Mouse (Mus musculus): ENCODE results near the gene Arid3a. TPM values are rescaled to one million over a fixed set of nuclear protein-coding genes. Genes with fewer than 3 reads are reported as not detected.
"Not testable (repeated sequence)": the region's sequence is repeated elsewhere in the genome, so short reads cannot be mapped to it uniquely, and the experiment has no call there.

Gene Arid3a
- polyA plus RNA-seq, 1 experiment, result 1.2 TPM

DNA sequence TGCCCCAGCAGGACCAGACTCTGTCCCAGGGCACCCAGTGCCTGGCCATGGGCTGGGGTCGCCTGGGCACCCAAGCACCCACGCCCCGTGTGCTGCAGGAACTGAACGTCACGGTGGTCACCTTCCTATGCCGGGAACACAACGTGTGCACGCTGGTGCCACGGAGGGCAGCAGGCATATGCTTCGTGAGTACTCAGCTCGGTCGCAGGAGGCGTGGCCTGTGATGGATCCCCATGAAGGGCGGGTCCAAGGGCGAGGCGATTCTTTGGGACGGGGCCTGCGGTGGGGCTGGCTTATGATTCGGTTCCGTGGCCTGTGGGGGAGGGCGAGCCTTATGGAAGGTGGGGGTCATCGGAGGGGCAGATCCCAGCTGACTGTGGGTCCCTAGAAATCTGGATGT, 44.9 kb upstream of the Arid3a start:
- Histone ChIP-seq H3K4me3 (no peak overlapping the region), H3ac (ENCODE audit: control insufficient read depth, insufficient read length) (no peak overlapping the region), H3K79me2 (ENCODE audit: control insufficient read depth, insufficient read depth) (no peaks in the 10 kb centered on the region), H3K36me3 (ENCODE audit: control insufficient read depth, insufficient read depth) (no peaks in the 10 kb centered on the region), H3K4me2 (ENCODE audit: low read depth) (peak overlapping the region; percentile 18), H3K27me3 (ENCODE audit: control insufficient read depth, insufficient read depth, insufficient read length) (no peaks in the 10 kb centered on the region)
- no peak for TF ChIP-seq POLR2A (IDR thresholded peaks at IDR 0.05; ENCODE audit: insufficient read length, low read depth)
- TF ChIP-seq TCF3 (IDR thresholded peaks at IDR 0.05; ENCODE audit: insufficient read length, low read depth), result no peak
- no peak for TF ChIP-seq MYOD1 (IDR thresholded peaks at IDR 0.05; ENCODE audit: control insufficient read depth in 1 of 3, insufficient read length in 2 of 3, low read depth in 2 of 3)
- no peak for TF ChIP-seq REST (IDR thresholded peaks at IDR 0.05; ENCODE audit: insufficient read depth, insufficient read length)
- no peak for TF ChIP-seq TCF12 (IDR thresholded peaks at IDR 0.05; ENCODE audit: insufficient read depth, poor library complexity, severe bottlenecking)
- no peak for TF ChIP-seq POLR2AphosphoS2 (IDR thresholded peaks at IDR 0.05; ENCODE audit: insufficient read length, low read depth)
- no peak for TF ChIP-seq MYOG (IDR thresholded peaks at IDR 0.05; ENCODE audit: control insufficient read depth in 1 of 3, insufficient read depth in 1 of 3, insufficient read length in 2 of 3, low read depth in 2 of 3)
- no peak for TF ChIP-seq E2F4 (IDR thresholded peaks at IDR 0.05; ENCODE audit: insufficient read depth)
- TF ChIP-seq SRF (IDR thresholded peaks at IDR 0.05; ENCODE audit: control insufficient read depth, insufficient read length, low read depth), result no peak
- no peak for TF ChIP-seq MAX (IDR thresholded peaks at IDR 0.05; ENCODE audit: low read depth)
- no peak for TF ChIP-seq USF1 (IDR thresholded peaks at IDR 0.05; ENCODE audit: low read depth)
- TF ChIP-seq CEBPB (IDR thresholded peaks at IDR 0.05; ENCODE audit: insufficient read depth, poor library complexity, severe bottlenecking), result no peak

DNA sequence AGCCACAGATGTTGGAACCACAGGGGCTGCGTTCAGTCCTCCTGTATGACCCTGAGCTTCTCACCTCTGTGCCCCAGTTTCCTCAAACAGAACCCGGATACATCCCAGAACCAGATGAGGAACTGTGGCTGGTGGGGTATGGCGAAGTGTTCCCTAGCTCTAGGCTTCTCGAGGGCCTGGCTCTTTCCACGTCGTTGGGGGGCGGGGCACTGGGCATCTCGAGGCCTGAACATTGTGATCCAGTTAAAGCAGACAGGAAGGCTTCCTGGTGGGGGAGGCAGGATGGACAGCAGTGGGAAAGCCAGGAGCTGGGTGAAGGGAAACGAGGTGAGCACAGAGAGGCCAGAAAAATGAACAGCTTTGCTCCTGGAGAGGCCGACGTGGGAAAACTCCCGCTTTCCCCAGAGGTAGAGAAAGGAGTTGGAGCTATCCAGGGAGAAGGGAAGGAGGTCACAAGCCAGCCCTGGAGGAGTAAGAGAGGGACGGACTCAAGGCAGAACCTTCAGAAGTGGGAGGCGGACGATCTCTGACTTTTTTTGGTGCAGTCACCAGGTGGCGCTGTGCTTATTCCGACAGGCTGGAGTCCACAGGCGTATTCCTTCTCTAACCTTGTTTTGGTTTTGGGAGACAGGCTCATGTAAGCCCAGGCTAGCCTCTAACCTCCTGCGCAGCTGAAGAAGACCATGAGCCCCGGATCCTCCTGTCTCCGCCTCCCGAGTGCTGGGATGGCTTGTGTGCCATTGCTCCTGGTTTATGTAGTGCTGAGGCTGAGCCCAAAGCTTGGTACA, 43.4 kb upstream of the Arid3a start:
- H3K36me3 ChIP-seq (ENCODE audit: control insufficient read depth, insufficient read depth), result no peaks in the 10 kb centered on the region
- H3K79me2 ChIP-seq (ENCODE audit: control insufficient read depth, insufficient read depth), result no peaks in the 10 kb centered on the region
- peak overlapping the region; percentile 40 for H3K4me2 ChIP-seq (ENCODE audit: low read depth)
- H3K27me3 ChIP-seq (ENCODE audit: control insufficient read depth, insufficient read depth, insufficient read length), result peaks cover 8% of the 10 kb centered on the region
- TF ChIP-seq MYOG (IDR thresholded peaks at IDR 0.05; ENCODE audit: control insufficient read depth in 1 of 3, insufficient read depth in 1 of 3, insufficient read length in 2 of 3, low read depth in 2 of 3) (no peak), TCF12 (IDR thresholded peaks at IDR 0.05; ENCODE audit: insufficient read depth, poor library complexity, severe bottlenecking) (no peak), MYOD1 (IDR thresholded peaks at IDR 0.05; ENCODE audit: control insufficient read depth in 1 of 3, insufficient read length in 2 of 3, low read depth in 2 of 3) (no peak), USF1 (IDR thresholded peaks at IDR 0.05; ENCODE audit: low read depth) (no peak), SRF (IDR thresholded peaks at IDR 0.05; ENCODE audit: control insufficient read depth, insufficient read length, low read depth) (no peak), TCF3 (IDR thresholded peaks at IDR 0.05; ENCODE audit: insufficient read length, low read depth) (no peak), CEBPB (IDR thresholded peaks at IDR 0.05; ENCODE audit: insufficient read depth, poor library complexity, severe bottlenecking) (no peak), E2F4 (IDR thresholded peaks at IDR 0.05; ENCODE audit: insufficient read depth) (no peak), REST (IDR thresholded peaks at IDR 0.05; ENCODE audit: insufficient read depth, insufficient read length) (no peak), POLR2AphosphoS2 (IDR thresholded peaks at IDR 0.05; ENCODE audit: insufficient read length, low read depth) (no peak), POLR2A (IDR thresholded peaks at IDR 0.05; ENCODE audit: insufficient read length, low read depth) (no peak), MAX (IDR thresholded peaks at IDR 0.05; ENCODE audit: low read depth) (no peak)
- H3K4me3 ChIP-seq, result no peak overlapping the region
- H3ac ChIP-seq (ENCODE audit: control insufficient read depth, insufficient read length), result no peak overlapping the region

DNA sequence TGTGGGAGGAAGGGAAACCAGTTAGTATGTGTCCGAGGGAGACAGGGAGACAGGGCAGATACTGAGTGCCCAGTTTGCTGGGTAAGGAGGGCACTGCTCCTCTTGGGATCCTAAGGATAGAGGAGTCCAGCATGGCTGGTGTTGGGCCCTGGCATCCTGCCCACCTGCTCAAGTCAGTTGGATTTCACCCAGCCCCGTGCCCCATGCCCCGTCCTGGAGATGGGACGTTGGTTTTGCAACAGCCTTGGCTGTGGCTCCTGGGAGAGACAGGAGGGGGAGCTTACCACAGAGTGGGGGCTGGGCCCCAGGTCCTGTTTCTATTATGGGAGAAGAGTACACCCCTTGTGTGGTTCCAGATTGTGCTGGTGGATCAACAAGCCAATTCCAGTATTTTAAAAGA, 42.4 kb upstream of the Arid3a start:
- Histone ChIP-seq H3K36me3 (ENCODE audit: control insufficient read depth, insufficient read depth) (no peaks in the 10 kb centered on the region), H3ac (ENCODE audit: control insufficient read depth, insufficient read length) (no peak overlapping the region), H3K4me3 (no peak overlapping the region), H3K4me2 (ENCODE audit: low read depth) (peak overlapping the region; percentile 0), H3K79me2 (ENCODE audit: control insufficient read depth, insufficient read depth) (no peaks in the 10 kb centered on the region), H3K27me3 (ENCODE audit: control insufficient read depth, insufficient read depth, insufficient read length) (peaks cover 8% of the 10 kb centered on the region)
- TF ChIP-seq MYOG (IDR thresholded peaks at IDR 0.05; ENCODE audit: control insufficient read depth in 1 of 3, insufficient read depth in 1 of 3, insufficient read length in 2 of 3, low read depth in 2 of 3), result no peak
- no peak for TF ChIP-seq TCF12 (IDR thresholded peaks at IDR 0.05; ENCODE audit: insufficient read depth, poor library complexity, severe bottlenecking)
- TF ChIP-seq REST (IDR thresholded peaks at IDR 0.05; ENCODE audit: insufficient read depth, insufficient read length), result no peak
- TF ChIP-seq USF1 (IDR thresholded peaks at IDR 0.05; ENCODE audit: low read depth), result no peak
- TF ChIP-seq E2F4 (IDR thresholded peaks at IDR 0.05; ENCODE audit: insufficient read depth), result no peak
- no peak for TF ChIP-seq CEBPB (IDR thresholded peaks at IDR 0.05; ENCODE audit: insufficient read depth, poor library complexity, severe bottlenecking)
- no peak for TF ChIP-seq TCF3 (IDR thresholded peaks at IDR 0.05; ENCODE audit: insufficient read length, low read depth)
- no peak for TF ChIP-seq SRF (IDR thresholded peaks at IDR 0.05; ENCODE audit: control insufficient read depth, insufficient read length, low read depth)
- TF ChIP-seq POLR2A (IDR thresholded peaks at IDR 0.05; ENCODE audit: insufficient read length, low read depth), result no peak
- no peak for TF ChIP-seq POLR2AphosphoS2 (IDR thresholded peaks at IDR 0.05; ENCODE audit: insufficient read length, low read depth)
- no peak for TF ChIP-seq MAX (IDR thresholded peaks at IDR 0.05; ENCODE audit: low read depth)
- TF ChIP-seq MYOD1 (IDR thresholded peaks at IDR 0.05; ENCODE audit: control insufficient read depth in 1 of 3, insufficient read length in 2 of 3, low read depth in 2 of 3), result no peak

DNA sequence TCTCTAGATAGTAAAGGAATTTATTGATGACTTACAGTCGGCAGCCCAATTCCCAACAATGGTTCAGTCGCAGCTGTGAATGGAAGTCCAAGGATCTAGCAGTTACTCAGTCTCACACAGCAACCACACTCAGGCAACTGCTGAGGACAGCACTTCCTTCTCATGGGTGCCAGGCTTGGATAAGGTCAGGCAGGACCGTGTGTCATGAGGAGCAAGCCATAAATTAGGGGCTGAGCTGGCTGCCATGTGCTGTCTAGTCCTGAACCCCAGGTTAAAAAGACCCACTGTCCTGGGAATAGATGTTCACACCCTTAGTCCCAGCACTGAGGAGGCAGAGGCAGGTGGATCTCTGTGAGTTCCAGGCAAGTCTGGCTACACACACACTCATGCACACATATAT, 41.9 kb upstream of the Arid3a start:
- not testable (repeated sequence) for H3K27me3 ChIP-seq (ENCODE audit: control insufficient read depth, insufficient read depth, insufficient read length); H3K4me2 ChIP-seq (ENCODE audit: low read depth); H3ac ChIP-seq (ENCODE audit: control insufficient read depth, insufficient read length); H3K4me3 ChIP-seq; H3K79me2 ChIP-seq (ENCODE audit: control insufficient read depth, insufficient read depth); H3K36me3 ChIP-seq (ENCODE audit: control insufficient read depth, insufficient read depth)

DNA sequence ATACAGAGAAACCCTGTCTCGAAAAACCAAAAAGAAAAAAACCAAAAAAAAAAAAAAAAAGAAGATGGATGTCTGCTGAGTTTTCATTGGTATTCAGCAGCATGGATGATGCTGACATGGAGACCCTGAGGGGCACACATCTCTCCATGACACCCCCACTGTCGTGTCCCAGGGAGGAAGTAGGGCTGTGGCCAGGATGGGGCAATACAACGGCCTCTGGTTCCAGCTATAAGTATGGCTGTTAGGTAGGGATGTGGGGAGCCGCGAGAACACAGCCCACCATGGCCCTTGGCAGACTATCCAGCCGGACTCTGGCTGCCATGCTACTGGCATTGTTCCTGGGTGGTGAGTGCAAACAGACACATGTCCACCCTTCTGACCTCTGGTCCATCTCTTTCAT, 40.8 kb upstream of the Arid3a start, which contains the start of gene Elane:
Gene Elane, plus strand, starts transcription at position 194 of the 400 bp plus-strand sequence.
- H3K4me3 ChIP-seq, result no peak within 1 kb of the TSS
- TF ChIP-seq TCF3 (IDR thresholded peaks at IDR 0.05; ENCODE audit: insufficient read length, low read depth) (no peak), POLR2AphosphoS2 (IDR thresholded peaks at IDR 0.05; ENCODE audit: insufficient read length, low read depth) (no peak), SRF (IDR thresholded peaks at IDR 0.05; ENCODE audit: control insufficient read depth, insufficient read length, low read depth) (no peak), USF1 (IDR thresholded peaks at IDR 0.05; ENCODE audit: low read depth) (no peak), REST (IDR thresholded peaks at IDR 0.05; ENCODE audit: insufficient read depth, insufficient read length) (no peak), MAX (IDR thresholded peaks at IDR 0.05; ENCODE audit: low read depth) (no peak), MYOG (IDR thresholded peaks at IDR 0.05; ENCODE audit: control insufficient read depth in 1 of 3, insufficient read depth in 1 of 3, insufficient read length in 2 of 3, low read depth in 2 of 3) (no peak)

More for the DNA sequence above, 40.8 kb upstream of the Arid3a start, which contains the start of gene Elane:
- no peaks in the 10 kb centered on the region for H3K79me2 ChIP-seq (ENCODE audit: control insufficient read depth, insufficient read depth)
- H3ac ChIP-seq (ENCODE audit: control insufficient read depth, insufficient read length), result no peak within 1 kb of the TSS
- no peaks in the 10 kb centered on the region for H3K36me3 ChIP-seq (ENCODE audit: control insufficient read depth, insufficient read depth)
- peaks cover 19% of the 10 kb centered on the region for H3K27me3 ChIP-seq (ENCODE audit: control insufficient read depth, insufficient read depth, insufficient read length)
- no peak within 1 kb of the TSS for H3K4me2 ChIP-seq (ENCODE audit: low read depth)
